Mouse (Mus musculus) forebrain, embryonic 11.5 days (tissue): ENCODE data around the gene Gm44579. TPM values are rescaled to one million over a fixed set of nuclear protein-coding genes. Genes with fewer than 3 reads are reported as not detected.

Source experiments
- ATAC-seq: fragments of 200-750 bp; cut with Nextera tagmentation; replicated peaks from 2 replicates; pipeline ENCODE4 v1.8.0; 2017; ENCODE audit warnings: moderate TSS enrichment; ENCODE audit not compliant: low FRiP score
- DNase-seq: peaks from one replicate; pipeline ENCODE4 v3.0.0-alpha.2; 2017; ENCODE audit warnings: low spot score
- H3K27ac ChIP-seq: fragments of 300-500 bp; sonication (generic); 2 replicates; pipeline ENCODE4 v1.5.1; 2014; ENCODE audit warnings: low read depth, low read length
- H3K27me3 ChIP-seq: fragments of 300-500 bp; sonication (generic); 2 replicates; pipeline ENCODE4 v1.6.1; 2014; ENCODE audit warnings: mild to moderate bottlenecking, low read length, mixed read lengths; ENCODE audit not compliant: control insufficient read depth, insufficient read depth
- H3K36me3 ChIP-seq: fragments of 300-500 bp; sonication (generic); 2 replicates; pipeline ENCODE4 v1.6.1; 2014; ENCODE audit warnings: mild to moderate bottlenecking, low read length, moderate library complexity, mixed read lengths; ENCODE audit not compliant: control insufficient read depth, insufficient read depth
- H3K4me1 ChIP-seq: fragments of 300-500 bp; sonication (generic); replicated peaks from 2 replicates; pipeline ENCODE4 v1.6.1; 2014; ENCODE audit warnings: low read length, mixed read lengths; ENCODE audit not compliant: control insufficient read depth, insufficient read depth
- H3K4me2 ChIP-seq: fragments of 300-500 bp; sonication (generic); 2 replicates; pipeline ENCODE4 v1.6.1; 2014; ENCODE audit warnings: low read depth, mild to moderate bottlenecking, low read length, moderate library complexity, mixed read lengths; ENCODE audit not compliant: severe bottlenecking
- H3K4me3 ChIP-seq: fragments of 300-500 bp; sonication (generic); 2 replicates; pipeline ENCODE4 v1.5.1; 2014; ENCODE audit warnings: low read depth, low read length
- H3K9ac ChIP-seq: fragments of 300-500 bp; sonication (generic); 2 replicates; pipeline ENCODE4 v1.6.1; 2014; ENCODE audit warnings: low read length
- H3K9me3 ChIP-seq: fragments of 300-500 bp; sonication (generic); 2 replicates; pipeline ENCODE4 v1.6.1; 2016; ENCODE audit warnings: low read length, mixed read lengths; ENCODE audit not compliant: control insufficient read depth
- WGBS: fragments of 180-500 bp; shearing (Covaris S2); extraction: QIAGEN DNeasy Blood & Tissue Kit; methylation state at CpG from one replicate; pipeline ENCODE4 v1.1.7; 2014; 5-methylcytosine and 5-hydroxymethylcytosine counted together
- polyA plus RNA-seq: library from polyadenylated mRNA; unstranded; fragments of >200 nt; fragmentation: Nextera tagmentation; extraction: Ambion mirVana; gene quantifications from 2 replicates; pipeline ENCODE4 v1.2.1, GENCODE M21; 2014

Gm44579 gene
- polyA plus RNA-seq, 1 experiment from 2014 or later: not detected

- H3K9me3 ChIP-seq: no peaks in the 10 kb centered on the region
- no peak overlapping the region for H3K27ac ChIP-seq
- no peak for DNase-seq
These were observed 83.9 kb downstream of the Gm44579 start for GRCm38 (mm10) chr15:98136871-98137270.

More at GRCm38 (mm10) chr15:98136871-98137270, 83.9 kb downstream of the Gm44579 start:
- no peak overlapping the region for H3K4me2 ChIP-seq
- no peak overlapping the region for H3K4me3 ChIP-seq
- no peaks in the 10 kb centered on the region for H3K4me1 ChIP-seq
- H3K27me3 ChIP-seq: no peaks in the 10 kb centered on the region
- H3K36me3 ChIP-seq: peaks cover 4% of the 10 kb centered on the region; the same call in 1 of the 2 replicates
- ATAC-seq: no peak
- 93% methylated on average over 9 of the region's 9 CpGs for WGBS
- H3K9ac ChIP-seq: no peak overlapping the region

Other genes starting within 250 kb of the Gm44579 start
- 128 and 143 TPM in 2 replicates for gene Col2a1, start 216.3 kb downstream of the Gm44579 start, polyA plus RNA-seq
- gene Pfkm, start 128.4 kb downstream of the Gm44579 start, polyA plus RNA-seq: 42.8 and 46.3 TPM in 2 replicates
- 47.7 and 49.0 TPM in 2 replicates for gene Senp1, start 127.2 kb downstream of the Gm44579 start, polyA plus RNA-seq
- gene Asb8, start 55.4 kb downstream of the Gm44579 start, polyA plus RNA-seq: 47.4 and 49.4 TPM in 2 replicates
- gene Ccdc184, start 53.8 kb downstream of the Gm44579 start, polyA plus RNA-seq: 8.7 and 10.1 TPM in 2 replicates
- gene Olfr288, start 25.4 kb downstream of the Gm44579 start, polyA plus RNA-seq: not detected in 2 replicates
- not detected in 2 replicates for gene Olfr287, start 79 bp upstream of the Gm44579 start, polyA plus RNA-seq
- not detected in 2 replicates for gene Olfr286, start 13.5 kb upstream of the Gm44579 start, polyA plus RNA-seq
- gene H1fnt, start 36.3 kb upstream of the Gm44579 start, polyA plus RNA-seq: not detected in 2 replicates
- gene Zfp641, start 75.2 kb upstream of the Gm44579 start, polyA plus RNA-seq: 1.2 TPM in 2 replicates
- gene Olfr285, start 96.4 kb upstream of the Gm44579 start, polyA plus RNA-seq: not detected in 2 replicates
- gene Olfr284, start 120.0 kb upstream of the Gm44579 start, polyA plus RNA-seq: not detected in 2 replicates
- not detected in 2 replicates for gene Olfr283, start 160.0 kb upstream of the Gm44579 start, polyA plus RNA-seq
- not detected in 2 replicates for gene Olfr282, start 210.2 kb upstream of the Gm44579 start, polyA plus RNA-seq
- gene Olfr281, start 231.6 kb upstream of the Gm44579 start, polyA plus RNA-seq: not detected in 2 replicates
- not detected in 2 replicates for gene OR5BS1P, start 248.9 kb upstream of the Gm44579 start, polyA plus RNA-seq